Mouse (Mus musculus): ENCODE measurements around the gene Actn4.

Gene Actn4

DNA sequence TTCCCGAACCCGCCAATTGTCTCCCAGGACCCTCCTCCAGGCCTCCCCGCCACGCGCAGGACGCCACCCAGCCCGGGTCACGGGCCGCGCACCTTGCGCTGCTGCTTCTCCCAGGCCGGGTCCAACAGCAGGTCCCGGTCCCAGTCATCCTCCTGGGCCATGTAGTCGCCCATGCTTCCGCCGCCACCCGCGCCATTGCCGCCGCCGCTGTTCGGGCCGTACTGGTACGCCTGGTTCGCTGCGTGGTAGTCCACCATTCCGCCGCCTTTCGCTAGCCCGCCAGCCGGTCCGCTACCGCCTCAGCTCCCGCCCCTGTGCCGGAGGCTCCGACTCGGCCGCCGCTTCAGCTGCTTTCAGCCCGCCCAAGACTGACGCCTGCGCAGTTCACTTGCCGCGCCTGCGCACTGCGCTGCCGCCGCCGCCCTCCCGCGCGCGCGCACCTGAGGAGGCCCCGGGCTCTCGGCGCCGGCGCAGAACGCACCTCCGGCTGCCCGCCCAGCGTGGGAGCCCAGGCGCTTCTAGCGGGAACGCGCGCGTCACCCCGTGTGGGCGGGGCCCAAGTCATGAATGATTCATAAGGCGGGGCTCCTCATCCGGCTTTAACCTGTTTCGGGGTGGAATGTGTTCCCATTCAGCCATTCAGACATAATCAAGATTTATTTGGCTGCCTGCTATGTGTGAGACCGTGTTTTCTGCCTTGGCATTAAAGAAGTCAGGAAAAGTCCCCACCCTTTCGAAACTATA, at the start of gene Actn4:
Gene Actn4 (minus strand): TSS at position 414 of the 744 bp plus-strand sequence.
- DNase-seq (ENCODE audit: low read depth, low spot score) = peak; percentile 99

DNA sequence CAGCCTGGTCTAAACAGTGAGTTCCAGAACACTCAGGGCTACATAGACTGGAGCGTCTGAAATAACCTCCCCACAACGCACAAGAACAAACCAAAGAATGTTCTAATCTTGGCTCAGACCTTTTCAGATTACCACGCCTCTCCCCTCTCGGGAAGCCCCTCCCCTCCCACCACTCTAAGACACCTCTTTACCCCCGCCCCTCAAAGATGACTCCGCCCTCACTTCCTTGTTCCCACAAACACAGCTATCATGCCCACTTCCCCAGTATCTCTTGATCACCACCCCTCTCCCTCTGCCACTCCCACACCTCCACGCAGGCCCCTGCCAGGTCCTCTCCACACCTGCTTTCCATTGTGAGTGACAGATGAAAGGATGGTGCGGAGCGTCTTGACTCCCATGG, 46.6 kb upstream of the Actn4 start:
- DNase-seq (ENCODE audit: low read depth, low spot score) = no peak

DNA sequence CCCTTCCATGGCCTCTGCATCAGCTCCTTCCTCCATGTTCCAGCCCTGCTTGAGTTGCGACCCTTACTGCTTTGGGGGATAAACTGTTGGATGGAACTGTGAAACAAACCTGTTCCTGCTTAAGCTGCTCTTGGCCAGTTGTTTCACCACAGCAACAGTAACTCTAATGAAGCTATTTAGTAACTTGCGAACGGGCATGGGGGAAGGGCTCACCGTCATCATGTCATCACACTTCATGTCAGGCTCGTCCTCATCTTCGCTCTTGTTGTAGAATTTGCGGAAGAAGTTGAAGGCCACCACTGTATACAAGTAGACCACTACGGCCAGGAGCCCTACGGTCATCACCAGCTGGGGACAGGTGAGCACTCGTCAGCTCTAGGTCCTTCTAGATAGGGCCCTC, 46.0 kb upstream of the Actn4 start:
- no peak for DNase-seq (ENCODE audit: low read depth, low spot score)

DNA sequence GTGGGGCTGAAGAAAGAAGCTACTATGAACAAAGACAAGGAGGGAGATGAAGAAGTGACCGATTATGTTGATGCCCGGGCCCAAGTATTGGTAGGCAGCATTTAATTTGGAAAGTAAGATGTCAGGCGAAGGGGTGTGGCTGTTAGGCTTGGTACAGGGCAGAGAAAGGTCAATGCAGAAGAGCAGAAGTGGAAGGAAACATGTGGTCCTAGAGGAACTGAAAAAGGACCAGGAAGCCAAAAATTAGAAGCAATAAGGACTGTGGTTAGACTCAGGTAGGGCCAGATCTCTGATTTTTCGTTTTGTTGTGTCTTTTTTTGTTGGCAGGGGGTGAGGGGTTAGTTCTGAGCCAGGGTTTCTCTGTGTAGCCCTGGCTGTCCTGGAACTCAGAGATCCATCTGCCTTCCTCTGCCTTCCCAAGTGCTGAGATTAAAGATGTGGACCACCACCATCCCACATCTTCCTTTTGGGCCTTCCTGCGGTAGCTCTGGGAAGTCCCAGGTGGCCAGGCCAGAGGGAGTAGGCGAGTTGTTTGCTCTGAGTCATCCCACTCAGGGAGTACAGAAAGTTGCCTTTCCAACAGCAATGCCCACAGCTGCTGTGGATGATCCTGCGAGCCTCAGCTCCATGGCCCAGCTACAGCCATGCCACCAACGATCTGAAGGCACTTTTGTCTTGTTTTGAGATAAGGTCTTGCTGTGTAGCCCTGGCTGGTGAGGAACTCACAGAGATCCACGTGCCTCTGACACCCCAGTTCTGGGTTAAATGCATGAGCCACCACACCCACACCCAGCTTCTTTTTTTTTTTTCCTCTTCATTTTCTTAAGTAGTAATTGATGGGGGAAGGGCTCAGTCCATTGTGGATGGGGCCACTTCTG, 45.3 kb upstream of the Actn4 start:
- DNase-seq (ENCODE audit: low read depth, low spot score) = no peak

DNA sequence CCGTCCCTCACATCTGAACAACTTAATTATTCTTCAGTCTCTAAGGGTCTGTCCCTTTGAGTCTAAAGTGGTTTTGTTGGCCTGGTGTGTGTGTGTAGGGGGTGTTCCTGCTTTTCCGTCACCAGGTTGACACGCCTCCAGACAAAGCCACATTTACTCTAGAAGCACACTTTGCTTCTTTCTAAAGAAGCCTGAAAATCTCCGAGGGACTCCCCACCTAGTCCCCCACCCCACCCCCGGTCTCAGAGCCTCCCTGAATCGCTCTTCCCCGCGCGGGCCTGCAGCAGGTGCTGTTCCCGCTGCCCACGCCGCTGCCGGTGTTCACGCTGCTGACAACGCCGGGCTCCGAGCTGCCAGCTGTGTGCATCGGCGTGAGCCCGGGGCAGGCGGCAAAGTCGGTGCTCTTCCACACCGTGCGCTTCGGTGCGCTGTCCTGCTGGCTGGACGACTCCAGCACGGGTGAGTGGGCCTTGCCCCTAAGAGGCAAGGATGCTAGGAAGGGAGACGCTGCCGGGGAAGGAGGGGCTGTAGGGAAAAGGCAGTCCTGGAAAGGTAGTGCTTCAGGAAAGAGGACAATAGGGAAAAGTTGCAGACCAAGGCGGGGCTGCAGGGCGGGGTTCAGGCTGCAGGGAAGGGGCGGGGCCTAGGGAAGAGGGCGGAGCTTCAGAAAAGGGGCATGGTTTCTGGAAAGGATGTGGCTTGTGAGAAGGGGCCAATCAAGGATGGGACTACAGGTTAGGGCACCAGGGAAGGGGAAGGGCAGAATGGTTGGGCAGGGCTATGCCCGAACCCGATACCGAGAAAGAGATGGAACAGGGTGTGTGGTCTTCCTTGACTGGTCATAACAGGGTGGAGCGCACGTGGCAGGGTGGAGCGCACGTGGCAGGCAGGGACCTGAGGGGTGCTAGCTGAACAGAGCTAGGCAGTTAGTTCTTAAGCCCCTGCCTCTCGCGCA, 38.8 kb upstream of the Actn4 start:
- peak; percentile 84 for DNase-seq (ENCODE audit: low read depth, low spot score)

DNA sequence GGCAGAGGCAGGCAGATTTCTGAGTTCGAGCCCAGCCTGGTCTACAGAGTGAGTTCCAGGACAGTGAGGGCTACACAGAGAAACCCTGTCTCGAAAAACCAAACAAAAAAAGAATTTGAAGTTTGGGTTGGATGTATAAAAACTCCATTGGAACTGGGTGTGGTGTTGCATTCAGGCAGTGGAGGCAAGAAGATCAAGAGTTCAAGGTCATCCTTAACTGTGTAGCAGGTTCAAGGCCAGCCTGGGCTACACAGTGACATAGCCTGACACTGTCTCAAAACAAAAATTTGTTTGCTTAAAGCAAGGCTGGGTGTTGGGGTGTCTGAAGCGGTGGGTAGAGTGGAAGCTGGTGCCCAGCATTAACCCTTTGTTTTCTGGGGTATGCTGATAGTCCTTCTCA, 31.3 kb upstream of the Actn4 start:
- DNase-seq (ENCODE audit: low read depth, low spot score) = no peak

DNA sequence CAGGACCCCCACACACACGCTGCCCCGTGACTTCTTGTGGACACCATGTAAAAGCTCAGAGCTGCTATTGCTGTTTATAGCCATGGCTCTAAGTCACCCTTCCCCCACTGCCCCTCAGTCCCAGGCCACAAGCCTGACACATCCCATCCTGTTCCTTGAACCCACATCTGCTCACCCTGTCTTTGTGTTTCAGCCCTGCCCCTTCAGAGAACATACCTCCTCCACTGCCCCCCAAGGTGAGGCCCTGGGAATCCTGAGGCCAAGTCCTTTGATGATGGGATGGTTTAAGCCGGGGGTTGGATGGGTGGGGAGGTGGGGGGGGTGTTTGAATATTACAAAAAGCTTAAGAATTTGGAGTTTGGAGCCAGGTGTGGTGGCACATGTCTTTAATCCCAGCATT, 30.9 kb upstream of the Actn4 start:
- DNase-seq (ENCODE audit: low read depth, low spot score) = no peak

DNA sequence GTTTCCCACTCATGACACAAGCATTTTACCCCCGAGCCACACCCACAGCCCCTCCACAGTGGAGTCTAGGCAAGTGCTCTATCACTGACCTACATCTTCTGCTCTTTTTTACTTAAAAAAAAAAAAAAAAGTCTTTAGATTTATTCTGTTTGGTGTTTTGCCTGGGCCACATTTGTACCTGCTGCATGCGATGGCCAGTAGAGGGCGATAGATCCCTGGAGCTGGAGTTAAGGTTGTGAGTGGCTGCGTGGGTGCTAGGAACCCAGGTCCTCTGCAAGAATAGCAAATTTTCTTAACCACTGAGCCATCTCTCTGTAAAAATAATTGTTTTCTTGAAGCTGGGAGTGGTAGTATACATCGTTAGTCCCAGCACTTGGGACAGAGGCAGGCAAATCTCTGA, 29.5 kb upstream of the Actn4 start:
- DNase-seq (ENCODE audit: low read depth, low spot score) = no peak

DNA sequence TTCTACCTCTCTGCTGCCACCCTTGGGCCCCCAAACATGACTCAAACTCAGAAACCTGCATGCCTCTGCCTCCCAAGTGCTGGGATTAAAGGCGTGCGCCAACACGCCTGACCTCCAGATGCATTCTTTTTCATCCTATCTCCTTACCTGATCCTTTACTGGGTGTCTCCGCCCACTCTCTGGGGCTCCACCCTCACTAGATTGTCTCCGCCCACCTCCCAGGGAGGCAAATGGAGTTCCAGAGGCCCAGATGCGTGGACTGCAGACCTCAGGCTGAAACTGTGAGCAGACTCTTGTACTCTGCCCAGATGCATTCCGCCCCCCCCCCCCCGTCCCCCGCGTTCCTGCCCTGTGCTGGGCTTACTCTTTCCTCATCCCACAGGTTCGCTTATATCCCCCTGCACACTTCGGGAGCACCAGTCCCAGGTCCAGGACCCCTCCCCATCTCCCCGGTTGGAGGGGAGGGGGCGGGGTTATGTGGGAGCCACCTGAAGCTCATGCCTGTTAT, 28.7 kb upstream of the Actn4 start:
- DNase-seq (ENCODE audit: low read depth, low spot score) = no peak

DNA sequence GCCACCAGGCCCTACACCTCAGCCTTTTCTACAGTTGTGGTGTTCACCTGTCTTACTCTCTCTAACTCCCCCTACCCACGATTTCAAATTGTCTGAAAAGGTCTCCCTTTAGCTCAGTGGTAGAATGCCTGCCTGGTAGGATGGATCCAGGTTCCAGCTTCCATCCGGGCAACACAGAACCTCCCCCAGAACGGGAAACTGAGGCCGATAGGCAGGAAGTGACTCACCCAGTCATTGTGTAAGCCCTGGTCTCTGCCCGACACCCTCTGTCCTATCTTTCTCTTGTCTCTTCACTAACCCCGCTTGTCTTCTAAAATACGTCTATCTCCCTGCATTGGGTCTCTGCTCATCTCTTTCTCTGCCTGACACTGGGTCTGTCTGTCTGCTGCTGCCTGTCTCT, 23.1 kb upstream of the Actn4 start:
- no peak for DNase-seq (ENCODE audit: low read depth, low spot score)

DNA sequence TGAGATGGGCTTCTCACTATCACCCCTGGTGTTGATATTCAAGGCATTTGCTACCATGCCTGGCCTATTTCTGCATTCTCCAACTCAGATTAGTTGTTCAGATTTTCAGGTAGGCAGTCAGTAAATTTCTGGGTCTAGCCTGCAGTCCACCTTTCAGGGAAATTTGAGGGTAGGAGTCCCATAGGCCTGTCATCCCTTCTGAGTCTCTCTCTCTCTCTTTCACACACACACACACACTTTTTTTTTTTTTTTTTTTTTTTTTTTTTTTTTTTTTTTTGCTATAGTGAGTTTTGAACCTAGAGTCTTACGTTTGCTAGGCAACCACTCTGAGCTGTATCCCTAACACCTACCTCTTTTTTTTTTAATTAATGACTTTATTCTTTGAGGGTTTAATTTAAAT, 22.3 kb upstream of the Actn4 start:
- DNase-seq (ENCODE audit: low read depth, low spot score) = no peak

DNA sequence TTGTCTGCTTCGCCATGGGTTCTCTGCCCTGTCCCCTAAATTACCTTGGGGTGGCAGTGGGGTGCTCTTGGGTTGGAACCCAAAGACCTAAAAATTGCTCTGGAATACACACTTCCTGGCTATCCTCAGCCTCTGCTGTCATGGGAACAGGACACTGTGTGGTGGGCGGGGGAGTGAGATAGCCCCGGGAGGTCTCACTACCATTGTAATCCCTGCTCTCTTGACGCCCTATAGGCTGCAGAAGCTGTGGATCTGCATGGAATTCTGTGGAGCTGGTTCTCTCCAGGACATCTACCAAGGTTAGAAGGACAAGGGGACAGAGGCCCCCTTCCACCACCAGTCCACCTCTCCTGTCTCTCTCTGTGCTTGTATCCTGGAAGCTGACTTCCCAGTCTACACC, 21.7 kb upstream of the Actn4 start:
- DNase-seq (ENCODE audit: low read depth, low spot score) = no peak

DNA sequence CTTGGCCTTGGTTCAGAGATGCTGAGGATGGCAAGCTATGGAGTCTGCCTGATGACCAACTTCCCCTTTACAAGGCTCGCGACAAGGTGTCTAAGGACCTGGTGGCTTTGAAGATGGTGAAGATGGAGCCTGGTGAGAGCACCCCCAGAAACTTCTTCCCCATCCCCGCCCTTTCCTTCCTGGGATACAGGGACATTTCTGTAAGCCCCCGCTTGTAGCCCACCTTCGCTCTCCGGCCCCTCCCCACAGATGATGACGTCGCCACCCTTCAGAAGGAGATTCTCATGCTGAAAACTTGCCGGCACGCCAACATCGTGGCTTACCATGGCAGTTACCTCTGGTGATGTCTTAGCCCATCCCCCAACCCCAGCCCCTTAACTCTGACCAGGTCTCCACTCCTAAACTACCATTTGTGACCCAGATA, 21.0 kb upstream of the Actn4 start:
- DNase-seq (ENCODE audit: low read depth, low spot score) = no peak

DNA sequence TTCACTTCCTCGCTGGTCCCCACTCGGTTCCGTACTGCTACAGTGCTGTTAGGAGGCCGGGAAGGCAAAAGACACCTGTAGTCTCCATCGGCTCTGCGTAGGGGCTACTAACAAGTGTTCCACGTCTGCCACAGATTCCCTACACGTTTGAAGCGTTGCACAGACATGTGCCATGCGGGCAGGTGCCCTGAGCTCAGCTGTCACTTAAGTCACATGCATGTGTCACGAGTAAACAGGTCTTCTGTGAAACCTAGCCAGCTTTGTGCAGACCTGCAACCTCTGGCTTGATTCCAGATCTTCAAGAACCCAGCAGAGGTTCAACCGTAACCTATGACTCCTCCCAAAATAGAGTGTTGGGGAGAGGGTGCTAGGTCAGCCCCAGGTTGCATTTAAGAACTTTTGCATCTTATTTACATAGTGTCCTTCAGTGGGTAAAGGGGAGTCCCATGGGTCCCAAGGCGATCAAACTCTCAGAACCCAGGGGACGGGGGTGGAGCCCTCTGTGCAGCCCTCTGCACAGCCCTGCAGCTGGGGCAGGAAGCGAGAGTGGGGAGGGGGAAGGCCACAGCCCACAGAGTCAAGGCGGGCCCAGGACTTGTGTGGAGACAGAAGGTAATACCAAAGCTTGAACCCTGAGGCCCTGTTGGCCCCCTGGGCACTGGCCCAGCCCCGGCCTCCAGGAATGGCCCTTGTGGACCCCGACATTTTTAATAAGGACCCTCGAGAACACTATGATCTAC, 20.3 kb upstream of the Actn4 start:
- no peak for DNase-seq (ENCODE audit: low read depth, low spot score)

DNA sequence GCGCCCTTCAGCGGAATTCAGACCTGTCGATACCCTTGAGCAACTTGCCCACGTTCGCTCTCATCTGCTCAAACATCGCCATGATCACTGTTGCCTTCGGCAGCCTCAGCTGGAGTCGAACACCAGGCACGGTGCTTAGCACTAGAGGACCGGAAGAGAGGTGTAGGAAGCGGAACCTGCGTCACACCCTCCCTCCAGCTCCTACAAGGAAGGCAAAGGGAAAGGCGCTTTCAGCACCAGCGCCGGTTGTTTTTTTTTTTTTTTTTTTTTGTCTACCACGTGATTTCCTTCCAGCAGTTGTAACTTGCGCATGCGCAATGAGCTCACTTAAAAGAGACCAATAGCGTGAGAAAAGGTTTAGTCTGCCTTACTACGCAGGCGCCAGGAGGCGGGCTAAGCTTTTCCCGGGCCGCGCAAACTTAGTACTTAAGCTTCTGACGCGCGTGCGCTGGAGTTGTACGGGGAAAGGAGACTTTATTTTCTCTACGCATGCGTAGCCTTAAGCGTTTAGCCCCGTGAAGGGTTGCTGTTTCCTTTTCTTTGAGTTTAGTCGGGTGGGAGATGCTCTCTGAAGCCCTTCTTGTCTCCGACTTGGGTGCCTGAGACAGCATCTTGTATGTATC, 19.6 kb upstream of the Actn4 start, which contains the start of the genes Eif3k and Map4k1:
Gene Eif3k (minus strand): TSS at position 214 of the 623 bp plus-strand sequence.
Gene Map4k1 (plus strand): TSS at position 400 of the 623 bp plus-strand sequence.
- peak; percentile 100 for DNase-seq (ENCODE audit: low read depth, low spot score)

DNA sequence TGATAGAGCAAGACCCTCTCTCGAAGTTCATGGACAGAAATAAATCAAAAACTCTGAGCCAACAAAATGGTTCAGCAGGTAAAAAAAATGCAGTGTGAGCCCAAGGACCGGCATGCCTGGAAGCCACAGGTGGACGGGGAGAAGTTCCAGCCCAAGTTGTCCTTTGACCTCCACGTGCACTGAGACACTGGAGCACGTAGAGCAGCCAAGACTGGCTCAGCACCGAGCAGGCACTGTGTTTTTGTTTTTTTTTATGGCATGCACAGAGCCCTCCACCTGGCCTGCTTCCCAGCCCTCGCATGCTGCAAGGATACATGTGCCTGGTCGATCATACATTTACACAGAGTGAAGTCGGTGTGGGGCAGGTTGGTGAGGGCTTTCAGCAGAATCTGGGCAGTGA, 15.4 kb upstream of the Actn4 start:
- DNase-seq (ENCODE audit: low read depth, low spot score) = no peak

DNA sequence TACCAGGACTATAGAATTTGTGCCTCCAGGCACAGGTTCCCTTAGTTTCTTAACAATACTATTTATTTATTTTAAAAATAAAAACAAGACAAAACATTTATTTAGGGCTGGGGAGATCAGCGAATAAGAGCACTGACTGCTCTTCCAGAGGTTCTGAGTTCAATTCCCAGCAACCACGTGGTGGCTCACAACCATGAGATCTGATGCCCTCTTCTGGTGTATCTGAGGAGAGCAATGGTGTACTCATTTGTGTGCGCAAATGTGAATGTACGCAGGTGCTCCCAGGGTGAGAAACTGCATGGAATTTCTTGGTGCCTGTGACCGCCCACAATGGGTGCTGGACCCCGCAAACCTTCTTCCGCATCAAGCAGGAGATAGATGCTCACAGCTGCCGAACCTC, 10.9 kb upstream of the Actn4 start:
- no peak for DNase-seq (ENCODE audit: low read depth, low spot score)

DNA sequence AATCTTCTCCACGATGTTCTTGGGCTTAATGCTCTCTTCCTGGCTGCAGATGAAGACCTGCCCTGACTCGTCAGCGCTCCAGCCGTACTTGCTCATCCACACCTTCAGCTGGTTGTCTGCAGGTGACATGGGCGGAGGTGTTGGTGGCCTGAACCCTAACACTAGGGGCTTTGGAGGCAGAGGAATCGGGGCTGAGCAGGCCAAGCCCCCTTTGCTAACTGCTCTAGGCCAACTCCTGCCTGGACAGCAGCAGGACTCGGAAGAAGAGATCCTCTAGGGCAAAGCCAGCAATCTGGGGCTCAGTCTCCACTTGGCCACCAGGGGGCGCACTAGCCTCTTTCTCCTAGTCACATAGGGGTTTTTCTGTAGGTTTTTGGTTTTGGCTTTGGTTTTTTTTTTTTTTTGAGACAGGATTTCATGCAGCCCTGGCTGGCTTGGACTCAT, 10.4 kb upstream of the Actn4 start:
- DNase-seq (ENCODE audit: low read depth, low spot score) = peak; percentile 77

DNA sequence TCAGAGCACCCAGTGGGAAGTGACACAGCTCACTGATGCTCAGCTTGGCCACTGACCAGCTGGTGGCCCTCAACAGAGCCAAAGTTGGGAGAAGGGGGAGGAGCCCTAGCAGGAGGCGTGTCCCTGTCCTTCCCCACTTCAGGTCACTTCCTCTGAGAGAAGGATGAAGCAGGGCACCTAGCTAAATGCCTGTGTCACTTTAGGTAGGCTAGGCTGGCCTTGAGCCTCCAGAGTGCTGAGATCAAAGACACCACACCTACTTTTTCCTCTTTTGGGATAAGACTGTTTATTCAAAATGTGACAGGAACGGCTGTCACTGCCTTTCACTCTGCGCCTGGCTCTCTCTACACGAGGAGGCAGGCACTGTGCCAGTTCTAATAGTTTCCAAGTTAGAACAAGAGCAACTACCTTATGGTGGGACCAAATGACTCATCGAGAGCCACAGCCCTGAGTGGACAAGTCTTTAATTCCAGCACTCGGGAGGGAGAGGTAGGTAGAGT, 9.7 kb upstream of the Actn4 start:
- no peak for DNase-seq (ENCODE audit: low read depth, low spot score)

DNA sequence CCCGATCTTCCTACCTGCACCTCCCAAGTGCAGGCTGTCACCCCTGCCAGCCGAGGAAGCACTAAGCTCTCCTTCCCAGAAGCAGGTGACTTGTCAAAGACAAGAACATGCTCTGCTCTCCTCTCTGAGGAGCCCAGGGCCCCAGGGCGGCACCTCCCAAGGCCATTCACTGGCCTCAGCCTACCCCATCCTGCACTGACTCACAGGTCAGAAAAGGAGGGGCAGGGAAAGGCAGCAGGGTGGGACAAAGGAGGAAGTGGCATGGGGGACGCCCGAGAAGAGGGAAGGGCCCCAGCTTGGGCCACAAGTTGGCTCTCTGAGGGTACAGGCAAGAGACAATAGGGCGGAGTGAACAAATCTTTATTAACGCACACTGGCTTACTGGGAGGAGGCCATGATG, 8.9 kb upstream of the Actn4 start:
- DNase-seq (ENCODE audit: low read depth, low spot score) = no peak

Data from mesoderm, embryonic 11.5 days (tissue).